Mouse (Mus musculus): ENCODE results near the gene Noxo1. TPM values are rescaled to one million over a fixed set of nuclear protein-coding genes. Genes with fewer than 3 reads are reported as not detected.
"Not testable (repeated sequence)": the region's sequence is repeated elsewhere in the genome, so short reads cannot be mapped to it uniquely, and the experiment has no call there.

Noxo1 gene
- polyA plus RNA-seq, 1 experiment: 7.3 TPM

GRCm38 (mm10) chr17:24715556-24715955 lies 19.5 kb downstream of the Noxo1 start:
- Histone ChIP-seq H3K27me3 (ENCODE audit: control insufficient read depth, insufficient read depth, low read length) (no peaks in the 10 kb centered on the region), H3K4me1 (ENCODE audit: control insufficient read depth, insufficient read depth, low read length) (no peaks in the 10 kb centered on the region), H3K27ac (ENCODE audit: insufficient read depth, low read length) (no peak overlapping the region), H3K4me3 (replicated peaks; ENCODE audit: insufficient read depth, low read depth, low read length) (no peak overlapping the region)
- 52% methylated on average over 6 of the region's 6 CpGs for WGBS
- no peak for DNase-seq
- TF ChIP-seq POLR2A (IDR thresholded peaks at IDR 0.05; ENCODE audit: borderline replicate concordance, insufficient read depth, low read length) (no peak), CTCF (IDR thresholded peaks at IDR 0.05; ENCODE audit: borderline replicate concordance, insufficient read depth, low read depth, low read length) (no peak)

- TF ChIP-seq POLR2A (IDR thresholded peaks at IDR 0.05; ENCODE audit: borderline replicate concordance, insufficient read depth, low read length): no peak
- TF ChIP-seq CTCF (IDR thresholded peaks at IDR 0.05; ENCODE audit: borderline replicate concordance, insufficient read depth, low read depth, low read length): no peak
- WGBS: 93% methylated on average over 15 of the region's 15 CpGs
Measured at GRCm38 (mm10) chr17:24716166-24716682, 20.2 kb downstream of the Noxo1 start.

GRCm38 (mm10) chr17:24717943-24718342 lies 21.9 kb downstream of the Noxo1 start, which contains the start of the genes Rnf151 and Rps2:
TSS of gene Rnf151 (minus strand) at chr17:24718063.
TSS of gene Rps2 (plus strand) at chr17:24718116.
- DNase-seq: no peak
- Histone ChIP-seq H3K4me1 (ENCODE audit: control insufficient read depth, insufficient read depth, low read length) (peaks cover 4% of the 10 kb centered on the region), H3K27me3 (ENCODE audit: control insufficient read depth, insufficient read depth, low read length) (no peaks in the 10 kb centered on the region), H3K27ac (ENCODE audit: insufficient read depth, low read length) (no peak within 1 kb of the TSS), H3K4me3 (replicated peaks; ENCODE audit: insufficient read depth, low read depth, low read length) (no peak within 1 kb of the TSS)
- TF ChIP-seq CTCF (IDR thresholded peaks at IDR 0.05; ENCODE audit: borderline replicate concordance, insufficient read depth, low read depth, low read length) (no peak), POLR2A (IDR thresholded peaks at IDR 0.05; ENCODE audit: borderline replicate concordance, insufficient read depth, low read length) (no peak)
- 79% methylated on average over 4 of the region's 4 CpGs for WGBS

More at GRCm38 (mm10) chr17:24716166-24716682, 20.2 kb downstream of the Noxo1 start:
- no peak overlapping the region for H3K4me3 ChIP-seq (replicated peaks; ENCODE audit: insufficient read depth, low read depth, low read length)
- no peaks in the 10 kb centered on the region for H3K27me3 ChIP-seq (ENCODE audit: control insufficient read depth, insufficient read depth, low read length)
- no peaks in the 10 kb centered on the region for H3K4me1 ChIP-seq (ENCODE audit: control insufficient read depth, insufficient read depth, low read length)
- DNase-seq: no peak
- no peak overlapping the region for H3K27ac ChIP-seq (ENCODE audit: insufficient read depth, low read length)

GRCm38 (mm10) chr17:24718938-24719337 lies 22.9 kb downstream of the Noxo1 start:
- DNase-seq; H3K27me3 ChIP-seq (ENCODE audit: control insufficient read depth, insufficient read depth, low read length); H3K4me1 ChIP-seq (ENCODE audit: control insufficient read depth, insufficient read depth, low read length); H3K27ac ChIP-seq (ENCODE audit: insufficient read depth, low read length): not testable (repeated sequence)
- 70% methylated on average over 5 of the region's 5 CpGs for WGBS
- peak overlapping the region; percentile 66 for H3K4me3 ChIP-seq (replicated peaks; ENCODE audit: insufficient read depth, low read depth, low read length)

- peak; percentile 97 to 99 for DNase-seq
- under 1% methylated on average over 61 of the region's 61 CpGs for WGBS
Measured at GRCm38 (mm10) chr17:24719494-24720222, 23.6 kb downstream of the Noxo1 start.

GRCm38 (mm10) chr17:24720616-24721015 lies 24.6 kb downstream of the Noxo1 start:
- H3K27me3 ChIP-seq (ENCODE audit: control insufficient read depth, insufficient read depth, low read length); H3K27ac ChIP-seq (ENCODE audit: insufficient read depth, low read length); DNase-seq; H3K4me1 ChIP-seq (ENCODE audit: control insufficient read depth, insufficient read depth, low read length): not testable (repeated sequence)
- WGBS: under 1% methylated on average over 11 of the region's 11 CpGs
- H3K4me3 ChIP-seq (replicated peaks; ENCODE audit: insufficient read depth, low read depth, low read length): peak overlapping the region; percentile 37

More at GRCm38 (mm10) chr17:24719494-24720222, 23.6 kb downstream of the Noxo1 start:
- peak overlapping the region; percentile 88 for H3K4me3 ChIP-seq (replicated peaks; ENCODE audit: insufficient read depth, low read depth, low read length)
- TF ChIP-seq CTCF (IDR thresholded peaks at IDR 0.05; ENCODE audit: borderline replicate concordance, insufficient read depth, low read depth, low read length): no peak
- TF ChIP-seq POLR2A (IDR thresholded peaks at IDR 0.05; ENCODE audit: borderline replicate concordance, insufficient read depth, low read length): peak; percentile 96
- peaks cover 4% of the 10 kb centered on the region for H3K4me1 ChIP-seq (ENCODE audit: control insufficient read depth, insufficient read depth, low read length)
- no peaks in the 10 kb centered on the region for H3K27me3 ChIP-seq (ENCODE audit: control insufficient read depth, insufficient read depth, low read length)
- peak overlapping the region; percentile 52 for H3K27ac ChIP-seq (ENCODE audit: insufficient read depth, low read length)

GRCm38 (mm10) chr17:24721383-24721955 lies 25.4 kb downstream of the Noxo1 start:
- H3K4me3 ChIP-seq (replicated peaks; ENCODE audit: insufficient read depth, low read depth, low read length); DNase-seq; H3K4me1 ChIP-seq (ENCODE audit: control insufficient read depth, insufficient read depth, low read length); H3K27ac ChIP-seq (ENCODE audit: insufficient read depth, low read length); H3K27me3 ChIP-seq (ENCODE audit: control insufficient read depth, insufficient read depth, low read length): not testable (repeated sequence)
- 60% methylated on average over 7 of the region's 7 CpGs for WGBS

- H3K27me3 ChIP-seq (ENCODE audit: control insufficient read depth, insufficient read depth, low read length): no peaks in the 10 kb centered on the region
- no peak for DNase-seq
- H3K4me1 ChIP-seq (ENCODE audit: control insufficient read depth, insufficient read depth, low read length): peaks cover 4% of the 10 kb centered on the region
- TF ChIP-seq POLR2A (IDR thresholded peaks at IDR 0.05; ENCODE audit: borderline replicate concordance, insufficient read depth, low read length): 0 out of 2 replicates have a peak, but pooled peaks have one; percentile 14
- no peak for TF ChIP-seq CTCF (IDR thresholded peaks at IDR 0.05; ENCODE audit: borderline replicate concordance, insufficient read depth, low read depth, low read length)
- no peak overlapping the region for H3K27ac ChIP-seq (ENCODE audit: insufficient read depth, low read length)
- 30% methylated on average over 13 of the region's 13 CpGs for WGBS
- no peak overlapping the region for H3K4me3 ChIP-seq (replicated peaks; ENCODE audit: insufficient read depth, low read depth, low read length)
Measured at GRCm38 (mm10) chr17:24722220-24722924, 26.3 kb downstream of the Noxo1 start.
